Mouse (Mus musculus) telencephalon, adult 2 months (tissue): ENCODE measurements around the gene Adamtsl3.
"Not testable (repeated sequence)": the region's sequence is repeated elsewhere in the genome, so short reads cannot be mapped to it uniquely, and the experiment has no call there.

ENCODE experiments used
- DNase-seq: peaks from one replicate; pipeline ENCODE4 v3.0.0-alpha.2; 2011; ENCODE audit warnings: low read depth, low spot score

Adamtsl3 gene

DNA sequence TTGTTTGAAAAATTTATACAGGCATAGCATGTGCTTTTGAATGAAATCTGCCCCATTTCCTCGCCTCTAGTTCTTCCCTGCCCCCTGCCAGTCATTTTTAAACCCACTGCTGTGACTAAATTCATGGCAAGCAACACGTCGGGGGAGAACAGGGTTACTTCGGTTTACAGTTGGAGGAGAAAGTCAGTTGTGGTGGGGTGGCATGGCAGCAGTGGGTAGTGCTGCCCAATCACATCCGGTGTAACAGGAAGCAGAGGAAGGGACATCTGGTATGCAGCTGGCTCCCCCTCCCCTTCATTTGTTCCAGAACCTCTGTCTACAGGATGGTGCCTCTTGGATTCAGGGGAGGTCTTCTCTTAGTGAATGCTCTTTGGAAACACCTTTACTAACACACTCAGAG lies 25.6 kb downstream of the Adamtsl3 start:
- no peak for DNase-seq

DNA sequence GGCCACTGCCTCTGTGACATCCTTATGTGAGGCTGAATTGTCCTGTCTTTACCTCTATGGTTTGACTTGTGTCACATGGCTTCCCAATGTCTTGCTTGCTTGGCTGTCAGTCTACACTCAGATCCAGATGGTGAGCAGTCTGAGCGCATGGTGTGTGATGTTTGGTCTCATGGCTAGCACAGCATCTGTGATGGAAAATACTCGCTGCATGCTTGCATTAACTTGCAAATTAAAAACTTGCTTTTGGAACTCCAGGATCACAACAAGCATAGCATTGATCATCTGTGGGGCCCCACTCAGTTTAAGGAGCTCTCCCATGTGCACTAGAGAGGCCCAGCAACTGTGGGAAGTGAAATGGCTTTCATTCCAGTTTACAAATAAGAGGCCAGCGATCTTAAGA lies 29.1 kb downstream of the Adamtsl3 start:
- DNase-seq = no peak

DNA sequence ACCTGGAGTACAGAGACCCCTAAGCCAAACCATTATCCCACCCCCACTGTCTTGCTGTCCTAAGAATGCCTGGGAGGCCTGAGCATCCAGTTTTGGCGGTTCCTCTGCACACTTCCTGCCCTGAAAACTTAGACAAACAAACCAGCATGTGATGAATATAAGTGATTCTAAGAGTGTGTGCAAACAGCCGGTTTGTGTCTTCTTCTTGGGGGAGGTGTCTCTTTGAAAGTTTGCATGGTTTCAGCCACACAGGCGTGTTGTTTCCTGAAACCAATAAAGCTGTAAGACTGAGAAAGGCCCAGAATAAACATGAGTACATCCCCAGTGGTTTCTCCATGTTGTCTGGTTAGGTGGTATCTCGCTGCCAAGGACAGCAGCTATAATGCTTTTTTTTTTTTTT lies 30.6 kb downstream of the Adamtsl3 start:
- no peak for DNase-seq

DNA sequence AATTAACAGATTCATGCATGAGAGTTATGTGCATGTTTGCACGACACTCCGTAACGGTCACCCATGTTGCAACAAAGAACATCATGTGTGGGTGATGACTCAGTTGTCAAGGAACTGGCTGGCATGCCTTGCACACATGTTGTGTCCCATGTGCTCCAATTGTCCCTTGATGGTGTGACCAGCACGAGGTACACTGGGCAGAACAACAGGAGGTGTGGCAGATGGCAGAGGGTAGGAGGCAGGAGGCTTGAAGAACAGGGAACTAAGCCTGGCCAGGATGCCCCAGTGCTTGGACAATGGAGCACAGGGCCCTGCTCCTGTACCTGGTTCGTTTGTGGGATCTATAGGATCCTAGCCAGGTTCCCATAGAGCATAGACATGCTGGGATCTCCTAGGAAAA lies 31.0 kb downstream of the Adamtsl3 start:
- DNase-seq = no peak

DNA sequence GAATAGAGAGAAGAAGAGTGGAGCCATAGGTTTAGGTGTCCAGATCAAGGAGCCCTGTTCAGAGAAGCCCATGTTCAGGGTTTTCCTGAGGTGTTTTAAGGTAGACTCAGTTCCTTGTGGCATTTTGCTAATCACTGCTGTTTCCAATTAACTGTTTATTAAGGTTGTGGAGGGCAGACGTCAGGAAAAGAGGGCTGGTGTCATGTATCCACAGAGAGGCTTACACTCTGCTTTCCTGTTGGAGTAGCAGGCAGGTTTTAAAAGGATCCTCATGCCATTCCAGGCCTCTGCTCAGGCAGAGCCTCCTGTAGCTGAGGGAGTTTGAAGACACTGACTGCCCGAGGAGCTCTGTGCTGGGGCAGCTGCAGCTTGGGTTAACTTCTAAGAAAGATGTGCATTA lies 32.6 kb downstream of the Adamtsl3 start:
- no peak for DNase-seq

DNA sequence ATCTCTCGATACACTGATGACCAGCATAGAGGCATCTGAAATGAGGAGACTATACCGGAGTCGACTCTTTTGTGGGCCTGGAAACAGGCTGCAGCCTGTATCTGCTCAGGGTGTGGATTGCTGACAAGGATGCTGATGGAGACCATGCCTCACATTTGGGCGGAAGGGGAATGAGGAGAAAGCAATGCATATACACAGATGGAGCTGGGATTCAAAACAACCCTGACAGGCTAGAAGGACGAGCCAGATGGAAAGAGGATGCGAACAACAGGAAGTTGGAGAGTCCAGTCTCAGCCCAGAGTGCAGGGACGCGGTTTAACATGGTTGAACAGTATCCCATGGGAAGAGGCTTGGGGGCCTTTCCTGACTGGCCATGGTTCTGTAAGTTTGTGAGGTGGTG lies 34.6 kb downstream of the Adamtsl3 start:
- no peak for DNase-seq

DNA sequence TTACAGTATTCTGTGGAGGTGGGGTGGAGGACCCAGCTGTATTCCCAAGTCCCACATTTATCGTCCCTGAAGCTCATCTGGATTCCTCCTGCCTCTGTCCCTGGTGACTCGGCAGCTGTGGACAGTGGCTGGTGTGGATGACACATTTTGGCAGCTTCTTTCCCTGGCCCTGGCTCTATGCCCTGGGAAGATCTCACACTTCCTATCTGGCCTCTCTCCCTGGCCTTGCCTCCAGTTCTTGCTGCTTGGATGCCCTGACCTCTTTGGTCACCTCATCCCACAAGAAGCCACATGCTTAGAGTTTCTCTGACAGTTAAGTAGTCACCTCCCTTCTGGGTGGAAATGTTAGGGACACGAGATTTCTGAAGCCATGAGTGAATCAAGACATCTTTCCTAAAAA lies 35.9 kb downstream of the Adamtsl3 start:
- no peak for DNase-seq

DNA sequence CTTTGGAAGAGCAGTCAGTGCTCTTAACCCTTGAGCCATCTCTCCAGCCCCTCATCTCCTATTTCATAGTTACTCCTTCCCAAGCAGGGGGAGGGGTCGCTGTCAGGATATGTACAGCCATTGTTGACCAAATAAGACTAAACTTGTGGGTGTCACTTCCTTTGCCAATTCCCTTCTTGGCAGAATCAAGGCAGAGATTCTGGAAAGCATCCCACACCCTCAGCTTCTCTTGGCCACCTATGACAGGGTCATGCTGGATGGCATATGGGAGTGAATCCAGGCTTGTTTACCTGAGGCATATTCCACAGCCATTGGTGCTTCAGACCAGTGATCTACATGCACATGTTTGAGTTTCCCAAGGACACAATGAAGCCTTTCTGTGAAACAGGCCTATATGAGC lies 42.8 kb downstream of the Adamtsl3 start:
- no peak for DNase-seq

DNA sequence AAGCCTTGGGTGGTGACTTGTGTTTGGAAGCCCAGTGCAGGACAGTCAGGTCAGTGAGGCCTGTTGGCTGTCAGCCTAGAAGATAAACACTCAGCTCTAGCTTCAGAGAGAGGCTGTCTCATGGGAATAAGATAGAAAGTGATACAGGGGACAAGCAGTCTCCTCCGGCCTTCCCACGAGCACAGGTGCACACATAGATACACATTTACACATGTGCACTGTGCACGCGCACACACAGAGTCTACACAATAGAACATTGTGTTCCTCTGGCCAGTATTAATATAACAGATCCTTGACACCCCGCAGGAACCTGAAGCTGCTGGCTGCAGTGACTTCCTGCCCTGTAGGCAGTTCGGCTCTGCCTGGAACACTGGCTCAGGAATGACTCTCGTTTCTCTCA lies 44.3 kb downstream of the Adamtsl3 start:
- DNase-seq = no peak

DNA sequence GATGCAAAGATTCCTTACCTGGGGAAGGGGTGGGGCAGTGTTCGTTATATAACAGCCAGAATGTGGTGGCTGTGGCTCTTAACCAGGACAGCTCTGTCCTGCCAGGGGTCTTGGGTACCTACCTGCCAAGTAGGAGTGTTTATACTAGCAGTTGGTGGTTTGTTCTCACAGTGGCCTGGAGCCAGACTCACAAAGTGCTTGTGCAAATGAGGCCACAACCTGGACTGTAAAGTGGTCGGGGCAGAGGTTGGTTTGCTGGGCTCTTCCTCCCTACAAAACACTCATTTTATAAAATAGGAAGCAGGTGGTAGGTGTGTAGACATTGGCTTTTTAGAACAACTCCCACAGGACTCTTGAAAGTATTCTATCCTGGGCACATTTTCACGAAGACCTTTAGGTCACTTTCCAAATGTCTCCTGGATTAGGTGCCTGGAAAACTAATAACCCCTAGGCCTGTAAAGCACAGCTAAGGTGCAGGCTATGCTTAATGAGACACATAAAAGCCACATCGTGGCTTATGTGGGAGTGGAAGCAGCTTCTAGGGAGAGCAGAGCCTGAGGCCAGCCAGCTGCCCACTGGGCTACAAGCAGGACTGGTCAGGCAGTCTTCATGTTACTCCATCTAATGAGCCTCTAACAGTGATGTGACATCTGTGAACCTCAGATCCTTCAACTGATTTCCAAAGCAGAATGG lies 47.5 kb downstream of the Adamtsl3 start:
- DNase-seq = no peak

DNA sequence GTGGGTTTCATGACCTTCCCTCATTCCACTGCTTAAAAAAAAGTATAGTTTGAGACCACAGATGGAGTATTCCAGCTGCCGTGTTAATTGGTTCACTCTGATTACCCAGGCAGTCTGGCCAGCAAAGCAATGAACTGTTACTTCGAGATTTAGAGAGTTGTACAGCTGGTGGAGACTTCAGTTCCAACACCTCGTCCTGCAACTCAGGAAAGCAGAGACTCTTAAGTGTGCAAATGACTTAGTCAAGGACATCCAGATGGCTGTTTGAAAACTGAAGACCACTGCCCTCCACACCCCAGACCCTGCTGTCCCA lies 48.0 kb downstream of the Adamtsl3 start:
- no peak for DNase-seq

DNA sequence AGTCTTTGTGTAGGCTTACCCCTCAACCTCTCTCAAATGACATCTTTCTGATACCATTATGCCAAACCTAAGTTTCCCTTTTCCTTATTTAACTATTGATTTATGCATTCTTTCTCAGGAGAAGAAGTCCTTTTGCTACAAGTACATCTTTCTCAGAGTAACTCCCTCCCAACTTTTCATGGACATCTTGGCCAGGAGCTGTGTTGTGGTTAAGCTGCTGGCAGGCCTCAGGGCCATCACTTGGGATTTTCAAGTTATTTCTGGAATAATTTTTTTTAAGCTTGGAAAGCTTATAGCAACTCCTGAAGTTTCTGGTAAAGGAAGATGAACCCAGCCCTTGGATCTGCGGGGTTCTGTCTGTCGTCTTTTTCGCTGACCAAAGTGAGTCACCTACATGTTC lies 51.6 kb downstream of the Adamtsl3 start:
- DNase-seq = no peak

DNA sequence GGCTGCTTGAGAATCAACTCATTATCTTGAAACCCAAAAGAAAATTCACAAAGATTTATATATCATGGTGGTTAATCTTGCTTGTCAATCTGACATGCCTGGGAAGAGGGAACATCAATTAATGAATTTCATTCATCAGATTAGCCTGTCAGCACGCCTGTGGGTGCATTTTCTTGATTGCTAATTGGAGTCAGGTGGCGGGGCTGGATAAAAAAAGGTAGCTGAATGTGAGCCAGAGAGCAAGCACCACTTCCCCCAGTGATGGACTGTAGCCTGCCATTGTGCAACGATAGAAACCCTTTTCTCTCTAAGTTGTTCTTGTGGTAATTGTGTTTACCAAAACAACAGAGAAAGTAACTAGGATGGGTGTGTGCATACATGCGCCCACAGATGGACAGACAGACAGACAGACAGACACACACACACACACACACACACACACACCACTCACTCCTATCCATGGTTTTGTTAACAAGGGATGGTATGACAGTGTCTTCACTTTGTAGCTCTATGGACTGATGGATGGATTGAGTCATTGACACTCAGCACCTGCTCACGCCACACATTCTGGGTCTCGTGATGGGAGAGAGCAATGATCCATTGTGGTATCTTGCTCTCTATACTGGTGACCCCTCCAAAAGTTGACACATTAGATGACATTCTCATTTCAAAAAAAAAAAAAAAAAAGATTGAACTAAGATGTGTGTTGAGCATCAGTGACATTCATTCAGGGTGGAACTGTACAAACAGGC lies 59.1 kb downstream of the Adamtsl3 start:
- DNase-seq = no peak

DNA sequence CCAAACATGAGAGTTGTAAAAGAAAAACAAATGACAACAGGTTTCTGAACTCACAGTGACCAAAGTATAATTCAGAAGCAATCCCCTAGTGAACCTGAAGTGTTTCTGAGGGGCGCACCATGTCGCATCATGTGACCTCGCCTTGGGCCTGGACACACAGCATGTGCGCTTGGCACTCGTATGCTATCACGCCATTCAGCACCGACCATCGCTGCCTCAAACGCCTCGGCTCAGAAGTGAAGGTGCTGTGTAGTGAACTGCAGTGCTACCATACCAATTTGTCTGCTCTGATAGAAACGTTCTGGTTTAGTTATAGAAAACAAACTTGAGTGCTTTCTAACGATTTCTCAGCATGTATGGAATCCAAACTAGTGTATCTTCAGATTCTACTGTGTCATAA lies 59.7 kb downstream of the Adamtsl3 start:
- DNase-seq = no peak

DNA sequence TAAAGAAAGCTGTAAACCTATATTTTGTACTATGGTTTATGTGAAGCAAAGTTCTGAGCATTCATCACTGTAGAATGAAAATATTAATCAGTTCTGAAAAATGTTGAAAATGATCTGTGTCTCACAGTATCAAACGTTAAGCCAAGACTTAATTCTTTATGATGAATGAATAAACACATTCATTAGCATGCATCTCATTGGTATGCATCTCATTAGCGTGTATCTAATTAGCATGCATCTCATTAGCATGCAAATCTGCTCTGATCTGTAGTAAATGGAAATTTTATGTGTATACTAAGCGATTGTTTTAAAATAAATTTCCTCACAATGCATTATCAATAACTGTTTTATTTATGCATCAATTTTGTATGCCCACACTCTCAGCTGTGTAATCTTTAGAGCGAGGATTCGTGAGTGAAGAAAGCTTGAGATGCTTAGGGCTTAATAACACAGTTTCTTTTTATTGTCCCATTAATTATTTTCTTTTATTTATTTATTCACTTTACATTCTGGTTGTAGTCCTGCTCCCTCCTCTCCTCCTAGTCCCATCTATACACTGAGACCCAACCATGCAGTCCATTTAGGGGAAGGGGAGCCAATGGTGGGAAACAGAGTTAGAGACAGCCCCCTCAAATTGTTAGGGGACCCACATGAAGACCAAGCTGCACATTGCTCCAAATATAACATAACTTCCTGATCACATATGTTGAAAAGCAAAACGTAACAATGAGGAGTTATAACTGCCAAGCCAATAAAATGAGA lies 60.4 kb downstream of the Adamtsl3 start:
- DNase-seq = no peak

DNA sequence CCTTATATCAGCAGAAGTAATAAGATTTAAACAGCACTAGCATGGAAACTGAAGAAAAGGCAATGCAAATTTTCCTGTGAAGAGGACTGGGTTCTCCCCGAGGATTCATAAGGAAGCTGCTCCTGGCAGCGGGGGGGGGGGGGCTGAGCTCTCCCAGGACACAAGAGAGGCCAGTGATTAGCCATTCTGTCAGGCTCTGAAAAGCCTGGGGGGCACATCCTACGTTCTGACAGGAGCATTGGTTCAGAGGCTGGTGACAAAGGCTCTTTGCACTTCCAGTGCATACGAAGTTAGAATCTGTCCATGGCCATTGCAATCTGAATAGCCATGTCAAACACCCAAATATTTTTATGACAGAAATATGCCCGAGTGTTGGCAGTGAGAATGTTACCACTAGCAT lies 61.4 kb downstream of the Adamtsl3 start:
- no peak for DNase-seq

DNA sequence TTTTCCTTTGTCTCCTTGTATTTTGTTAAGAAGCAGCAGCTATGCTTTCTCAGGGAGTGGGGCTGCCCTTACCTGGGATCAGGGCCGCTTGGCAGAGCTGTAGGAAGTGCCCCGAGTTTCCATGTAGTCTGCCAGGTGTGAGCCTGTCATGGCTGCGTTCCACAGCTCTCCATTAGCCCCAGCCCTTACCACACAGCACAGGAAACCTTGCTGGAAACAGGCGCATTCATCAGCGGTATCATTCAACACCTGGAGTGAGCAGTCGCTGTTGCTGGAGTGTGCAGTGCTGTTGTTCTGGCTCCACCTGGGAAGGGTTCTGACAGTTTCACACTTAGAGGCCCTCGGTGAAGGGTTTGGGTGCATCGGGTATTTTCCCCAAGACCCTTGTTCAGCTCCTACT lies 62.1 kb downstream of the Adamtsl3 start:
- no peak for DNase-seq

DNA sequence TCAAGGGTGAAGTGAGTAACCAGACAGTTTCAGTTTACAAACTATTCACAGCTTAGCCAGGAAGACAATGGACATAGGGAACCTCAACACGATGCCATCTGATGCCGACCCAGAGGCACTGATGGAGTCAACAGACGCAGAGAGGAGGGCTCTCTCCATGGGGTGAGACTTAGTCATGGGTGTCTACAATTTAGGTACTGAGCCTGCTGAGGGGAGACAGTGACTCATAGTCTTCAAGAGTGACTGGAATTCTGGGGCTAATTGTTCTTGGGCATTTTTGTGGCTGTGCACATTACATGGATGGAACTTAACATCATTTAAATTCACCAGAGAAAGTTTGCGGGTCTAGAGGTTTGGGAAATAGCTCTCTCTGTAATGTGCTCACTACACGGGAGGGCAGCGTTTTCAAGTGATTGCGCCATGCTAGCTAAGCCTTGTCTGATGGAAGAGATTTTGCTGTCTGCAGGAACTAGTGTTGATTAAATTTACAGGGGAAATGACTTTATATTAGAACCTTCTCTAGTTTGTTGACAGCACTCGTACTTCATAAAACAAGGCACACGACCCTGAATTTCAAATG lies 70.1 kb downstream of the Adamtsl3 start:
- no peak for DNase-seq

DNA sequence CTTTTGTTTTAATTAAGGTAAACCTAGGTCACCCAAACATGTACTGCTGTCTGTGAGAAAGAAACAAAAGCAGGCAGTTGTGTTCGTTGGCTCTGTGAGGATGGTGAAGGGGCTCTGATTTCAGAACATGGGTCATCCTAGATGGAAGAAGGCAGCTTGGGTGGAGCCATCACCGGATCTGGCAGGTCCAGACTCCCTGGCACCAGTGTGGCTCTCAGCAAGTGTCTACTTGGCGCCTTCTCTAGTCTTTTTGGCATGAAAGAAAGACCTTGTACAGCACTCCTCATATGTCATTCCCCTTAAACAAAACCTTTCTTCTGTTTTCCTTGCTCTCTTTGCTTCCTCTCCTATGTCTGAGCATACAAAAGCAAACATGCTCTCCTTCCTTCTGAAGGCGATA lies 75.5 kb downstream of the Adamtsl3 start:
- no peak for DNase-seq

DNA sequence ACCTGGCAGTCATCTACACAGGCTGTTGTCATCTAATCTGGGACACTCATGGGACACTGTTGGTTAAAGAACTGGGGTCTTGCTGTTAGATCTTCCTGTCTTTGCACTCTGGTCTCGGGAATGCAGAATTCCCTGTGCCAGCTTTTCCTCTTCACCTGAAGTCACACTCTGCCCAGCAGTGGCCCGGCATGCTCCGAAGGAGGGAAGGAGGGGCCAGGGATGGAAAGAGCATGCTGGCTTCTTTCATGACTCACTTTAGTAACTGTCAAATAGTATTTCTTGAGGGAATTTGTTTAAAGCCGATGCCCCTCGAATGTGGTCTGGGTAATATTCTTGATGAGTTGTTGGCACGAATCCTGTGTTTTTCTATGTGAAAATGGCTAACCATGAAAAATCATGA lies 81.2 kb downstream of the Adamtsl3 start:
- no peak for DNase-seq

DNA sequence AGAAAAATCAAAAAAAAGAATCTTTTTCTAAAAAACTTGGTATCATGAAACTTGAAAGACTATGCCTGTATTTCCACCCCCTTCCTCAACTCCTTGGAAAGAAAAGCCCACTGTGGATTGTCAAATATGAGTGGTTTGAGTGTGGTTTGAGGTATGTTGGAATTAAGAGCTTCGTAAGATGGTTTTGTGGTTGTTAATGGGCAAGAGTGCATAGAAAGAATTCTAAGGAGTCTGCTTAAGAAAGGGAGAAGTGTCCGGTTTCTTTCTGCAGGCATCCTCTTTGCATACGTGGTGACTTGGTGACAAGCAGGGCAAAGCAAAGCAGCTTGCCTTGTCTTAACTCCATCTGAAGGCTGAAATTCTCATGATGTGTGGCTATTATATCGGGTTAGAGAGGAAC lies 81.6 kb downstream of the Adamtsl3 start:
- no peak for DNase-seq

DNA sequence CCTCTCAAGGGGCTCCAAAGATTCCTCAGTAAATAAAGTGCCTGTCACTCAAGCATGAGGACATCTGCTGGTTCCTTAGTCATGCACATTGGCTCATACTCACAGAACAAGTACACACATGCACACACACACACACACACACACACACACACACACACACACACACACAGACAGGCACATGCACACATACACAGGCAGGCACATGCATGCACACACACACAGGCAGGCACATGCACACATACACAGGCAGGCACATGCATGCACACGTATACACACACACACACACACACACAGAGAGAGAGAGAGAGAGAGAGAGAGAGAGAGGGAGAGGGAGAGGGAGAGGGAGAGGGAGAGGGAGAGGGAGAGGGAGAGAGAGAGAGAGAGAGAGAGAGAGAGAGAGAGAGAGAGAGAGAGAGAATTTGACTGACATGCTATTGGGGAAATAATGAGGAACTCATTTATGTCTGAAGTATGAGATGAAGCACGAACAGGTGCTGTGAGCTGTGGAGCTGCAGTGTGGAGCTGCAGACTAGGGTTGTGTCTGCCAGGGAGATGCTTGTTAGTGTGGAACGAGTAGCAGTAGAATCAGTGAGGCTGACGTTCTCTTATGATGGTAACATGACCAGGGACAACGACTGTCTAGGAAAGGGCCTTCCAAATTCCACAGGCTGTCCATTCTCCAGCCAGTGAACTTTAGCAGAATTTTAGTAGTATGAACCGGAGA lies 85.0 kb downstream of the Adamtsl3 start:
- not testable (repeated sequence) for DNase-seq
